Mouse (Mus musculus): ENCODE results near the gene Crtc2.

GRCm38 (mm10) chr3:90275286-90275685 lies 21.3 kb downstream of the Crtc2 start:
- no peak for TF ChIP-seq CTCF (IDR thresholded peaks at IDR 0.05; ENCODE audit: low read depth, low read length)
- TF ChIP-seq POLR2AphosphoS5 (IDR thresholded peaks at IDR 0.05; ENCODE audit: insufficient replicate concordance, low read depth, low read length), result no peak
